ENCODE assay signal across 23 mouse cellular contexts in genomic region chr2:60003665-60004045, GRCm38 (mm10).
DNase-seq lines count a peak whose midpoint lies in the region; ATAC-seq lines count a peak whose summit lies in the region.
"Had no signal": no experiment of that assay in that cellular context is flagged by ENCODE, and none has a peak within 500 bp of the region (broad histone marks: within the 10 kb centered on the region; RNA-seq: fewer than 3 reads in every experiment).

No protein-coding gene starts in this region.

- H3K27ac ChIP-seq in liver, embryonic 12.5 days, result no peak overlapping the region
- H3K27ac ChIP-seq in liver, embryonic 11.5 days (ENCODE audit: low read depth, low read length), result no peak overlapping the region
- 0 out of 2 replicates have a peak overlapping the region, but pooled peaks have one; percentile 9 for H3K27ac ChIP-seq in intestine, embryonic 14.5 days (ENCODE audit: low read depth)
- no peak overlapping the region for H3K27ac ChIP-seq in limb, embryonic 10.5 days
- no peak overlapping the region for H3K27ac ChIP-seq in stomach, embryonic 16.5 days (ENCODE audit: low read length)
- H3K27ac ChIP-seq: embryonic facial prominence, embryonic 15.5 days; forebrain, embryonic 10.5 days; hindbrain, embryonic 15.5 days had no signal

- no peak for DNase-seq in liver, embryonic 11.5 days (ENCODE audit: low spot score)
- peak; percentile 53 for DNase-seq in intestine, embryonic 14.5 days (ENCODE audit: low spot score)
- peak; percentile 25 for DNase-seq in limb, embryonic 10.5 days (ENCODE audit: low spot score)
- no peak for DNase-seq in right cerebral cortex, postnatal 14 days
- no peak for DNase-seq in layer of hippocampus, postnatal 25 days (ENCODE audit: extremely low spot score in 1 of 2, low spot score in 1 of 2)
- DNase-seq: adrenal gland, adult 8-10 months; adrenal gland, postnatal 36 days; cerebellum, adult 11 months; cerebellum, adult 8-10 months; cerebellum, postnatal 14 days; embryo, embryonic 11 days; gastrocnemius, postnatal 14 days; heart, postnatal 36 days had no signal

- H3K4me3 ChIP-seq in liver, embryonic 12.5 days, result no peak overlapping the region
- no peak overlapping the region for H3K4me3 ChIP-seq in liver, embryonic 11.5 days (ENCODE audit: low read depth, low read length)
- H3K4me3 ChIP-seq in intestine, embryonic 14.5 days (ENCODE audit: low read depth, low read length), result no peak overlapping the region
- H3K4me3 ChIP-seq in limb, embryonic 10.5 days, result no peak overlapping the region
- no peak overlapping the region for H3K4me3 ChIP-seq in stomach, embryonic 16.5 days (replicated peaks; ENCODE audit: low read length)
- H3K4me3 ChIP-seq: embryonic facial prominence, embryonic 15.5 days; erythroblast, embryonic 14.5 days; forebrain, embryonic 10.5 days; heart, embryonic 13.5 days; hindbrain, embryonic 15.5 days had no signal

- H3K9me3 ChIP-seq in liver, embryonic 12.5 days (replicated peaks), result no peaks in the 10 kb centered on the region
- H3K9me3 ChIP-seq in liver, embryonic 11.5 days (ENCODE audit: control insufficient read depth, low read length), result no peaks in the 10 kb centered on the region
- no peaks in the 10 kb centered on the region for H3K9me3 ChIP-seq in intestine, embryonic 14.5 days (ENCODE audit: control insufficient read depth, low read length)
- H3K9me3 ChIP-seq in limb, embryonic 10.5 days (replicated peaks), result no peaks in the 10 kb centered on the region
- H3K9me3 ChIP-seq in stomach, embryonic 16.5 days (replicated peaks; ENCODE audit: control insufficient read depth, low read length), result no peaks in the 10 kb centered on the region
- H3K9me3 ChIP-seq: embryonic facial prominence, embryonic 15.5 days; forebrain, embryonic 10.5 days; heart, embryonic 13.5 days; hindbrain, embryonic 15.5 days had no signal

- WGBS in liver, embryonic 12.5 days (ENCODE audit: insufficient replicate concordance), result 85% methylated on average over 5 of the region's 5 CpGs
- 90% methylated on average over 5 of the region's 5 CpGs for WGBS in liver, embryonic 11.5 days
- WGBS in intestine, embryonic 14.5 days, result 75% methylated on average over 5 of the region's 5 CpGs
- WGBS in limb, embryonic 10.5 days, result 97% methylated on average over 5 of the region's 5 CpGs
- WGBS in stomach, embryonic 16.5 days, result 73% methylated on average over 5 of the region's 5 CpGs

- H3K9ac ChIP-seq in liver, embryonic 12.5 days, result no peak overlapping the region
- H3K9ac ChIP-seq in liver, embryonic 11.5 days (ENCODE audit: low read depth, low read length), result no peak overlapping the region
- no peak overlapping the region for H3K9ac ChIP-seq in intestine, embryonic 14.5 days (ENCODE audit: low read length)
- no peak overlapping the region for H3K9ac ChIP-seq in stomach, embryonic 16.5 days (ENCODE audit: low read length)
- H3K9ac ChIP-seq: embryonic facial prominence, embryonic 15.5 days; heart, embryonic 13.5 days; hindbrain, embryonic 15.5 days had no signal

- H3K4me1 ChIP-seq in liver, embryonic 12.5 days, result peaks cover 17% of the 10 kb centered on the region
- H3K4me1 ChIP-seq in liver, embryonic 11.5 days (replicated peaks; ENCODE audit: control insufficient read depth, insufficient read depth, low read length), result peaks cover 4% of the 10 kb centered on the region
- no peaks in the 10 kb centered on the region for H3K4me1 ChIP-seq in intestine, embryonic 14.5 days (replicated peaks; ENCODE audit: control insufficient read depth, insufficient read depth, low read length)
- peaks cover 5% of the 10 kb centered on the region; the same call in 1 of the 2 replicates for H3K4me1 ChIP-seq in limb, embryonic 10.5 days
- no peaks in the 10 kb centered on the region for H3K4me1 ChIP-seq in stomach, embryonic 16.5 days (ENCODE audit: control insufficient read depth, insufficient read depth, low read length)
- H3K4me1 ChIP-seq: embryonic facial prominence, embryonic 15.5 days; forebrain, embryonic 10.5 days; hindbrain, embryonic 15.5 days had no signal

- no peak for ATAC-seq in liver, embryonic 12.5 days
- no peak for ATAC-seq in liver, embryonic 11.5 days (replicated peaks; ENCODE audit: low FRiP score)
- ATAC-seq in intestine, embryonic 14.5 days (replicated peaks; ENCODE audit: low FRiP score, low TSS enrichment, low read depth), result peak; percentile 85
- peak; percentile 60; the same call in 1 of the 2 replicates for ATAC-seq in stomach, embryonic 16.5 days (ENCODE audit: insufficient read depth, low FRiP score)
- no peak for ATAC-seq in inflammation-experienced regulatory T-cells, adult 6 months
- ATAC-seq: forebrain, embryonic 14.5 days had no signal

- no peaks in the 10 kb centered on the region for H3K27me3 ChIP-seq in liver, embryonic 12.5 days (replicated peaks)
- H3K27me3 ChIP-seq in liver, embryonic 11.5 days (replicated peaks; ENCODE audit: control insufficient read depth, insufficient read depth, low read length), result no peaks in the 10 kb centered on the region
- H3K27me3 ChIP-seq in intestine, embryonic 14.5 days (replicated peaks; ENCODE audit: control insufficient read depth, insufficient read depth, low read length), result no peaks in the 10 kb centered on the region
- no peaks in the 10 kb centered on the region for H3K27me3 ChIP-seq in limb, embryonic 10.5 days (ENCODE audit: low read depth, poor library complexity, severe bottlenecking)
- no peaks in the 10 kb centered on the region for H3K27me3 ChIP-seq in stomach, embryonic 16.5 days (ENCODE audit: control insufficient read depth, insufficient read depth, low read length)
- H3K27me3 ChIP-seq: CH12.LX; embryonic facial prominence, embryonic 15.5 days; heart, embryonic 13.5 days; hindbrain, embryonic 15.5 days had no signal

- H3K4me2 ChIP-seq in liver, embryonic 12.5 days, result peak overlapping the region; percentile 22; the same call in 1 of the 2 replicates
- no peak overlapping the region for H3K4me2 ChIP-seq in liver, embryonic 11.5 days
- H3K4me2 ChIP-seq in intestine, embryonic 14.5 days (ENCODE audit: low read length), result no peak overlapping the region
- no peak overlapping the region for H3K4me2 ChIP-seq in stomach, embryonic 16.5 days (ENCODE audit: low read depth, low read length)
- H3K4me2 ChIP-seq: embryonic facial prominence, embryonic 15.5 days; heart, embryonic 13.5 days; hindbrain, embryonic 15.5 days had no signal

- peaks cover 25% of the 10 kb centered on the region for H3K36me3 ChIP-seq in liver, embryonic 12.5 days
- H3K36me3 ChIP-seq in liver, embryonic 11.5 days (ENCODE audit: control insufficient read depth, insufficient read depth, low read length), result no peaks in the 10 kb centered on the region
- peaks cover 46% of the 10 kb centered on the region for H3K36me3 ChIP-seq in intestine, embryonic 14.5 days (ENCODE audit: control insufficient read depth, insufficient read depth, low read length)
- H3K36me3 ChIP-seq in limb, embryonic 10.5 days, result peaks cover 54% of the 10 kb centered on the region
- H3K36me3 ChIP-seq in stomach, embryonic 16.5 days (ENCODE audit: control insufficient read depth, insufficient read depth, low read length), result no peaks in the 10 kb centered on the region

Comparison
In these comparisons a context has a peak if more than half of its experiments do, and no peak if none do; other contexts are left out.
1. ATAC-seq: peak in intestine, embryonic 14.5 days (single experiment) and stomach, embryonic 16.5 days (single experiment); none in liver, embryonic 12.5 days (single experiment), liver, embryonic 11.5 days (single experiment) and inflammation-experienced regulatory T-cells, adult 6 months (single experiment).
2. DNase-seq: peak in intestine, embryonic 14.5 days (single experiment) and limb, embryonic 10.5 days (single experiment); none in liver, embryonic 11.5 days (single experiment), right cerebral cortex, postnatal 14 days (single experiment) and layer of hippocampus, postnatal 25 days (0 of 2).